Mouse (Mus musculus) forebrain, postnatal 0 days (tissue): ENCODE results near the gene Map3k15. TPM values are rescaled to one million over a fixed set of nuclear protein-coding genes. Genes with fewer than 3 reads are reported as not detected.

Source experiments
- ATAC-seq: fragments of 200-750 bp; cut with Nextera tagmentation; 2 replicates; pipeline ENCODE4 v1.8.0; 2017; ENCODE audit warnings: mild to moderate bottlenecking, moderate library complexity
- DNase-seq: peaks from one replicate; pipeline ENCODE4 v3.0.0-alpha.2; 2015
- H3K27ac ChIP-seq: fragments of 300-500 bp; sonication (generic); 2 replicates; pipeline ENCODE4 v1.5.1; 2014; ENCODE audit warnings: low read depth, mild to moderate bottlenecking, antibody characterized with exemption, low read length, moderate library complexity, mixed read lengths
- H3K27me3 ChIP-seq: fragments of 300-500 bp; sonication (generic); 2 replicates; pipeline ENCODE4 v1.6.1; 2014; ENCODE audit warnings: mild to moderate bottlenecking, low read length, mixed read lengths; ENCODE audit not compliant: insufficient read depth
- H3K36me3 ChIP-seq: fragments of 300-500 bp; sonication (generic); 2 replicates; pipeline ENCODE4 v1.6.1; 2014; ENCODE audit warnings: mild to moderate bottlenecking, moderate library complexity; ENCODE audit not compliant: insufficient read depth
- H3K4me1 ChIP-seq: fragments of 300-500 bp; sonication (generic); 2 replicates; pipeline ENCODE4 v1.6.1; 2014; ENCODE audit warnings: antibody characterized with exemption; ENCODE audit not compliant: insufficient read depth
- H3K4me2 ChIP-seq: fragments of 300-500 bp; sonication (generic); 2 replicates; pipeline ENCODE4 v1.6.1; 2014; ENCODE audit warnings: low read depth, mild to moderate bottlenecking, moderate library complexity
- H3K4me3 ChIP-seq: fragments of 300-500 bp; sonication (generic); 2 replicates; pipeline ENCODE4 v1.5.1; 2014; ENCODE audit warnings: low read depth, low read length, mixed read lengths
- H3K9ac ChIP-seq: fragments of 300-500 bp; sonication (generic); 2 replicates; pipeline ENCODE4 v1.6.1; 2014; ENCODE audit warnings: mild to moderate bottlenecking
- H3K9me3 ChIP-seq: fragments of 300-500 bp; sonication (generic); 2 replicates; pipeline ENCODE4 v1.6.1; 2016; ENCODE audit warnings: low read length
- CTCF ChIP-seq: sonication (generic); IDR thresholded peaks from 2 replicates; pipeline ENCODE4 v1.5.1; 2016; ENCODE audit warnings: antibody characterized with exemption, control low read depth, low read depth
- WGBS: fragments of 180-500 bp; shearing (Covaris S2); extraction: QIAGEN DNeasy Blood & Tissue Kit; methylation state at CpG from one replicate; pipeline ENCODE4 v1.1.7; 2014; 5-methylcytosine and 5-hydroxymethylcytosine counted together
- polyA plus RNA-seq: library from polyadenylated mRNA; unstranded; fragments of >200 nt; fragmentation: Nextera tagmentation; extraction: Ambion mirVana; gene quantifications from 2 replicates; pipeline ENCODE4 v1.2.1, GENCODE M21; 2015
- total RNA-seq: library from RNA; depleted of rRNA; stranded (reverse); fragments of >200 nt; gene quantifications from 2 replicates; pipeline ENCODE4 v1.2.3, GENCODE M21; 2014; rRNA removed

The Map3k15 gene
- total and polyA plus RNA-seq, 2 experiments from 2014 or later, result 0.22 to 1.3 TPM

DNA sequence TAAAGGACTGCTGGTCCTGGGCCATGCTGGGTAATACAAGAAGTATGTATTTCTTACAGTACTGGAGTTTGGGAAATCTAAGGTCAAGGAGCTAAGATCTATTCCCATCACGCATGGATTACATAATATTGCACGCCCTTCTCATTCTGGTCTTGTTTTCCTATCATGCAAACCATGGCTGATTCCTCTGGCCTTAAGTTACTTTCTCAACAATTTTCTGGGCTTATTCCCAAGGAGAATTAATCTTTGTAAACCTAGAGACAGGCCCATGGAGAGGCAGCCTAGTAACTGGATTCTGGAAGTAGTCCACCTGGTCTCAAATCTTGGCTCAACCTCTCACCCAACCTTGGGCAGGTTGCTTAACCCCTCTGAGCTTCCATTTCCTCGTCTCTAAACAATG, 159.2 kb downstream of the Map3k15 start:
- no peak overlapping the region for H3K27ac ChIP-seq
- no peak for DNase-seq
- no peaks in the 10 kb centered on the region for H3K4me1 ChIP-seq
- 80% methylated on average over 3 of the region's 3 CpGs for WGBS
- no peak overlapping the region for H3K4me3 ChIP-seq
- no peak for TF ChIP-seq CTCF
- H3K4me2 ChIP-seq, result no peak overlapping the region
- no peak overlapping the region for H3K9ac ChIP-seq
- no peaks in the 10 kb centered on the region for H3K9me3 ChIP-seq
- ATAC-seq, result no peak
- H3K27me3 ChIP-seq, result no peaks in the 10 kb centered on the region
- no peaks in the 10 kb centered on the region for H3K36me3 ChIP-seq

DNA sequence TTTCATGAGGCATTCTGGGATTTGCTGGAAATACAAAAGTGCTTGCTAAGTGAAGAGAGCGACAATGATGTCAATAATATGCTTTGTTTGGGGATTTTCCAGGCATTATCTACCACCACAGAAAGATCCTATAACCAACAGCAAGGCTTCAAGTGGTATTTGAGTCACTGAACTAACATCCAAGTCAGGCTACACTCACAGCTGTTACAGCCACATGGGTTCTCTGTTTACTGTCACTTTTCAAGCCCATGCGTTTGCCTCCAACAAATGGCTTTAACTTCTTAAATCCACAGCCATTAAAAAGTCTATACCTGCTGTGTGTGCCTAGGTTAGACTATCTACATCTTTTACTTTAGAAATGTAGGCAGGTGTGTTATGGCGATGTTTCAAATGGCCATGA, 160.6 kb downstream of the Map3k15 start:
- WGBS, result 85% methylated on average over 3 of the region's 3 CpGs
- ATAC-seq, result no peak
- no peak overlapping the region for H3K27ac ChIP-seq
- DNase-seq, result no peak
- H3K4me1 ChIP-seq, result no peaks in the 10 kb centered on the region
- H3K4me2 ChIP-seq, result no peak overlapping the region
- no peak for TF ChIP-seq CTCF
- no peaks in the 10 kb centered on the region for H3K36me3 ChIP-seq
- no peak overlapping the region for H3K4me3 ChIP-seq
- no peak overlapping the region for H3K9ac ChIP-seq
- no peaks in the 10 kb centered on the region for H3K9me3 ChIP-seq
- H3K27me3 ChIP-seq, result no peaks in the 10 kb centered on the region

DNA sequence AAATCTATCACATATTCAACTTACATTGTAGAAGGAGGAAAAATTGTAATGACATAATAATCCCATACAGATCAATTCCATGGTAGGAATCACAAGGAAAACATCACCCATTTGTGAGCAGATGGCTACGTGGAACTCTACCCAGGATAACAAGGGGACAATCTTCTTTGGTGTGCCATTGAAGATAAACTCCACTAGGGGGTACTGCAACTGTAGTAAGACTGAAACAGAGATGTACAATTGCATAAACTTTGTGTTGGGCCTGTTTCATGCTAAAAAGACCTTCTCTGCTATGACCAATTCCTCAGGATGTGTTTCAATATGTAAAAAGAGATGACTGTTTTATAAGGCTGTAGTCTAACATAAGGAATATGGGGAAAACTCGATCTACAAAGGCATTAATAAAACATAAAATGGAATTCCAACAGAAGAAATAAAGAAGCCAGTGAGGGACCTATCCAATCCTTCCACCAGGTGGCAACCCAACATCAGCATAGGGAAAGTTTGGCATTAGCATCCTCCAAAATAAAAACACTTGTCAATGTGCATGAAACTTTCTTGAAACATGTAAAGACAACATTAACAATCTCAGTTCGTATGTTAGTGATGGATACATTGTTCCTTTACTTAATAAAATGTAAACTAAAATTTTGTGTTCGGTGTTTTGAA, 165.0 kb downstream of the Map3k15 start:
- no peak for ATAC-seq

DNA sequence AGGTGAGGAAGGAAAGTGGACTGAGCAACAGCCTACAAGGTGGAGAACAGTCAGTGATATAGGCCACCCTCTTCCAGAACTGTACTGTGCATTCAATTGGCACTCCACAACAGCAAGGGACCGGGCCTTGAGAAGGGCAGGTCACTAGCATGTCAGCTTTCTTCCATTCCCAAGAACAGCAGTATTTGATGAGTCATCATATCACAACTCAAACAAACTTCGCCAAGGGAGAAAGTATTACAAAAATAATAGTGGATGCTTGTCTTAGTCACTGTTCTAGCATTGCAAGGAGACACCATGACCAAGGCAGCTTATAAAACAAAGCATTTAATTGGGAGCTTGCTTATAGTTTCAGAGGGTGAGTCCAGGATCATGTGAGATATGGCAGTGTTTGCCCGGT, 176.0 kb downstream of the Map3k15 start:
- 87% methylated on average over 3 of the region's 3 CpGs for WGBS
- H3K9ac ChIP-seq, result no peak overlapping the region
- no peaks in the 10 kb centered on the region for H3K36me3 ChIP-seq
- no peak for DNase-seq
- ATAC-seq, result no peak
- H3K27ac ChIP-seq, result no peak overlapping the region
- no peaks in the 10 kb centered on the region for H3K4me1 ChIP-seq
- no peak overlapping the region for H3K4me3 ChIP-seq
- H3K4me2 ChIP-seq, result no peak overlapping the region
- TF ChIP-seq CTCF, result no peak
- H3K27me3 ChIP-seq, result no peaks in the 10 kb centered on the region
- H3K9me3 ChIP-seq, result no peaks in the 10 kb centered on the region

More for the DNA sequence above, 165.0 kb downstream of the Map3k15 start:
- Histone ChIP-seq H3K4me3 (no peak overlapping the region), H3K4me2 (no peak overlapping the region), H3K9me3 (no peaks in the 10 kb centered on the region), H3K4me1 (no peaks in the 10 kb centered on the region), H3K27me3 (no peaks in the 10 kb centered on the region), H3K27ac (no peak overlapping the region), H3K9ac (no peak overlapping the region), H3K36me3 (no peaks in the 10 kb centered on the region)
- WGBS, result 51% methylated on average over 4 of the region's 4 CpGs
- peak; percentile 55 for DNase-seq
- peak; percentile 63 for TF ChIP-seq CTCF

DNA sequence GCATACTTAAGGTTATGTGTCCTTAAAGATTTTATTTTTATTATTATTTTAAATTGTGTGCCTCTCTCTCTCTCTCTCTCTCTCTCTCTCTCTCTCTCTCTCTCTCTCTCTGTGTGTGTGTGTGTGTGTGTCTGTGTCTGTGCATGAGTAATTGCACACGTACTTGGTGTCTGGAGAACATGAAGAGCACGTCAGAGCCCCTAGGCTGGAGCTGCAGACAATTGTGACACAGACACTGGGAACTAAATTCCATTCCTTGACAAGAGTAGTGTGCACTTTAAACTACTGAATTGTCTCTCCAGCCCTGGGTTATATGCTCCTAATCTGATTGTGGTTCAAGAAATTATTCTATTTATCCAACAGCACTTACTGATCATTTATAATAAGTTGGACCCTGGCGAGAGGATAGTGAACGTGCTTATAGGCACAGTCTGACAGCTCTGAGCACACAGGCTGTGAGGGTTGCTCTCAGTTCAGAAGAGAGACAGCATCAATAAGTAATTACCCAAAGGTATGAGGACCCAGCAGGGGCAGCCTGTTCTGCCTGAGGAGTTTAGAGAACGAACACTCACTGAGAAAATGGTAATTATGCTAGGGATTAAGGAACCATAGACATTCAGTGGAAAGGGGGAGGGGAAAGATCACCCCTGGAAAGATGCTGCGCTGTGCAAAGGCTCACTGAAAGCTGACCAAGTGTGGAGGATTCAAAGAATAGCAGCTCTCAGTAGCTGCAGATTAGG, 178.2 kb downstream of the Map3k15 start:
- Histone ChIP-seq H3K36me3 (no peaks in the 10 kb centered on the region), H3K4me3 (no peak overlapping the region), H3K4me2 (no peak overlapping the region), H3K4me1 (no peaks in the 10 kb centered on the region), H3K9ac (no peak overlapping the region), H3K27me3 (no peaks in the 10 kb centered on the region), H3K27ac (no peak overlapping the region), H3K9me3 (no peaks in the 10 kb centered on the region)
- DNase-seq (no peak), ATAC-seq (no peak)
- WGBS, result 38% methylated on average over 6 of the region's 6 CpGs
- TF ChIP-seq CTCF, result no peak

DNA sequence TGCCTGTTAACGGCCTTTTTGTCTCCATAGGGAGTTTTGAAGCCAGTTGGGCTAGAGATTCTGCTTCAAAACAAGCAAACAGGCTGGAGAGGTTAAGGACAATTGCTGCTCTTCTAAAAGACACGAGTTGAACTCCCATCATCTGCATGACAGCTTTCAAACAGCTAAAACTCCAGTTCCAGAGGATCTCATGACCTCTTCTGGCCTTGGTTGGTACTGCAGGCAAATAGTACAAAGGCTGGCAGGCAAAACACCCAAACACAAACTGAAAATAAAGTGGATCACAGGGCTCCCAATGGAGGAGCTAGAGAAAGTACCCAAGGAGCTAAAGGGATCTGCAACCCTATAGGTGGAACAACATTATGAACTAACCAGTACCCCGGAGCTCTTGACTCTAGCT, 181.9 kb downstream of the Map3k15 start:
- WGBS, result 17% methylated on average over 2 of the region's 3 CpGs

More for the DNA sequence above, 181.9 kb downstream of the Map3k15 start:
- H3K4me1 ChIP-seq, result no peaks in the 10 kb centered on the region
- ATAC-seq (no peak), DNase-seq (peak; percentile 73)
- H3K27me3 ChIP-seq, result no peaks in the 10 kb centered on the region
- no peaks in the 10 kb centered on the region for H3K36me3 ChIP-seq
- H3K4me2 ChIP-seq, result no peak overlapping the region
- H3K9ac ChIP-seq, result no peak overlapping the region
- H3K9me3 ChIP-seq, result no peaks in the 10 kb centered on the region
- peak; percentile 71 for TF ChIP-seq CTCF
- H3K27ac ChIP-seq, result no peak overlapping the region
- no peak overlapping the region for H3K4me3 ChIP-seq

Other genes starting within 250 kb of the Map3k15 start
- 164 and 181 TPM in 2 replicates for gene Pdha1, start 150.0 kb downstream of the Map3k15 start, total RNA-seq
- 141 and 169 TPM in 2 replicates for gene Pdha1, start 150.0 kb downstream of the Map3k15 start, polyA plus RNA-seq